Mouse (Mus musculus): ENCODE measurements around the gene Nup88.

Nup88 gene

GRCm38 (mm10) chr11:70969821-70970559, at the start of gene Nup88, which contains the start of gene Rpain:
Gene Nup88, minus strand, starts transcription at chr11:70969973.
Gene Rpain, plus strand, starts transcription at chr11:70970213.
- DNase-seq (ENCODE audit: low read depth, low spot score) = peak; percentile 98

- no peak for DNase-seq (ENCODE audit: low read depth, low spot score)
These were observed 48.8 kb upstream of the Nup88 start for GRCm38 (mm10) chr11:71018416-71019200.

- DNase-seq (ENCODE audit: low read depth, low spot score) = no peak
These were observed 47.3 kb upstream of the Nup88 start for GRCm38 (mm10) chr11:71017051-71017450.

- peak; percentile 22 for DNase-seq (ENCODE audit: low read depth, low spot score)
These were observed 43.0 kb upstream of the Nup88 start for GRCm38 (mm10) chr11:71012743-71013142.

- DNase-seq (ENCODE audit: low read depth, low spot score) = no peak
These were observed 38.5 kb upstream of the Nup88 start for GRCm38 (mm10) chr11:71008321-71008720.

- no peak for DNase-seq (ENCODE audit: low read depth, low spot score)
These were observed 38.1 kb upstream of the Nup88 start for GRCm38 (mm10) chr11:71007831-71008230.

GRCm38 (mm10) chr11:71007026-71007425, 37.3 kb upstream of the Nup88 start:
- no peak for DNase-seq (ENCODE audit: low read depth, low spot score)

GRCm38 (mm10) chr11:71005046-71005445, 35.3 kb upstream of the Nup88 start:
- DNase-seq (ENCODE audit: low read depth, low spot score) = peak; percentile 25

- peak; percentile 99 for DNase-seq (ENCODE audit: low read depth, low spot score)
These were observed 34.6 kb upstream of the Nup88 start, which contains the start of gene Dhx33 for GRCm38 (mm10) chr11:71004316-71004773. Gene Dhx33, minus strand, starts transcription at chr11:71004437.

GRCm38 (mm10) chr11:71003611-71004315, 34.0 kb upstream of the Nup88 start:
- no peak for DNase-seq (ENCODE audit: low read depth, low spot score)

GRCm38 (mm10) chr11:71001167-71001566, 31.4 kb upstream of the Nup88 start:
- no peak for DNase-seq (ENCODE audit: low read depth, low spot score)

GRCm38 (mm10) chr11:70982557-70983228, 12.9 kb upstream of the Nup88 start, which contains the start of gene C1qbp:
Gene C1qbp, minus strand, starts transcription at chr11:70983026.
- DNase-seq (ENCODE audit: low read depth, low spot score) = peak; percentile 90

- no peak for DNase-seq (ENCODE audit: low read depth, low spot score)
These were observed 12.3 kb upstream of the Nup88 start for GRCm38 (mm10) chr11:70982030-70982429.

GRCm38 (mm10) chr11:70980751-70981510, 11.2 kb upstream of the Nup88 start:
- peak; percentile 80 for DNase-seq (ENCODE audit: low read depth, low spot score)

- no peak for DNase-seq (ENCODE audit: low read depth, low spot score)
These were observed 10.5 kb upstream of the Nup88 start for GRCm38 (mm10) chr11:70980232-70980631.

- no peak for DNase-seq (ENCODE audit: low read depth, low spot score)
These were observed 7.5 kb upstream of the Nup88 start for GRCm38 (mm10) chr11:70977293-70977692.

- no peak for DNase-seq (ENCODE audit: low read depth, low spot score)
These were observed 5.4 kb upstream of the Nup88 start for GRCm38 (mm10) chr11:70975193-70975592.

GRCm38 (mm10) chr11:70973947-70974346, 4.2 kb upstream of the Nup88 start:
- peak; percentile 65 for DNase-seq (ENCODE audit: low read depth, low spot score)

- no peak for DNase-seq (ENCODE audit: low read depth, low spot score)
These were observed 2.8 kb upstream of the Nup88 start for GRCm38 (mm10) chr11:70972586-70972985.
